Mouse (Mus musculus): ENCODE measurements around the gene Il24. TPM values are rescaled to one million over a fixed set of nuclear protein-coding genes. Genes with fewer than 3 reads are reported as not detected.

The Il24 gene
- polyA plus RNA-seq, 1 experiment from 2014 or later: not detected

DNA sequence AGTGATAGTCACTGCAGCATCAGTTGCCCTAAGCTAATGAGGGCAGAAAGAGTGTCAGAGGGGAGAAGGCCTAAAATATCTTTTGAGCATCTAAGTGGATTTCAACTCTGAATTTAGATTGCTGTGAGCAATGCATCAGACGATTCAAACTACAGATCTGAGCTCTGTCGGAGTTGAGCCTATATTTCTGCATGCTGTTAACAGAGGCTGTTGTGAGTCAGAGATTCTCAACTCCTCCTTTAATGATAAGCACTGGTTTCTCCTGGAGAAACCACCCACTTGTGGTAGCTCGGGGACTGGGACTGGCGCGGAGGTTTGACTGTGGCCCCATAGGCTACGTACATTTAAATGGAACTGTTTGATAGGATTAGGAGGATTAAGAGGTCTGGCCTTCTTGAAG lies 7.2 kb upstream of the Il24 start:
- Histone ChIP-seq H3K9me3 (ENCODE audit: low read length) (no peaks in the 10 kb centered on the region), H3K27me3 (ENCODE audit: insufficient read depth, low read length) (no peaks in the 10 kb centered on the region), H3K4me2 (ENCODE audit: low read depth, low read length) (no peak overlapping the region), H3K36me3 (replicated peaks; ENCODE audit: insufficient read depth, low read length) (no peaks in the 10 kb centered on the region), H3K4me3 (ENCODE audit: low read depth, low read length) (no peak overlapping the region), H3K9ac (replicated peaks) (no peak overlapping the region), H3K4me1 (ENCODE audit: insufficient read depth) (no peaks in the 10 kb centered on the region), H3K27ac (ENCODE audit: low read depth) (no peak overlapping the region)
- TF ChIP-seq EP300 (IDR thresholded peaks at IDR 0.05; ENCODE audit: low read depth): no peak
- TF ChIP-seq CTCF (IDR thresholded peaks at IDR 0.05; ENCODE audit: low read depth): no peak
- 68% methylated on average over 6 of the region's 6 CpGs for WGBS (ENCODE audit: insufficient replicate concordance)
- DNase-seq (no peak), ATAC-seq (no peak)

DNA sequence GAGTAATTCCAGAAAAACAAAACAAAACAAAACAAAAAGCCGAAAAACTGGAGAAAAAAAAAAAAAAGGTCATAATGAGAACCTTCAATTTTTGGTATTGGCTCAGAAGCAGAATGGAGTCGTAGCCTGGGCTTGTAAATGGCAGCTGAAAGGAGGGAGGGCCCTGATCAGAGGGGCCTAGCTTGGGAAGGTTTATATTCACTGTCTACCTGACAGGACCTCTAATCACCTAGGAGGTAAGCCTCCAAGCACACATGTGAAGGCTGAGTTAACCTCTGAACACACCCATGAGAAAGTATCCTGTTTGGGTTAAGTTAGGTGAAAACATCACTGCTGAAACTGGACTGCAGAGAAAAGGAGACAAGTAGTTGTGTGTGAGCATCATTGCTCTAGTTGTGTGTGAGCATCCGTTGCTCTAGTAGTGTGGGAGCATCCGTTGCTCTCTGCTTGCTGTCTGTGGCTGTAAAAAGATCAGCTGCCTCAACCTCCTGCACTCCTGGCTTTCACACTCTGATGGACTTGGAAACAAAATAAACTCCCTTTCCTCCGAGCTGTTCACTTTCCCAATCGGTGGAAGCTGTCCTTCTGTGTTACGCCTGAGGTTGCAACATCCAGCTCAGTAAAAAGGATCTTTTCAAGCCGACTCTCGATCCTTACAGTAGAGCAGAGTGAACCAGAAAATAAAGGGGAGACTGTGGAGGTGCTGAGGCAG lies 6.2 kb upstream of the Il24 start:
- Histone ChIP-seq H3K4me2 (ENCODE audit: low read depth, low read length) (no peak overlapping the region), H3K4me3 (ENCODE audit: low read depth, low read length) (no peak overlapping the region), H3K9me3 (ENCODE audit: low read length) (no peaks in the 10 kb centered on the region), H3K27me3 (ENCODE audit: insufficient read depth, low read length) (no peaks in the 10 kb centered on the region), H3K36me3 (replicated peaks; ENCODE audit: insufficient read depth, low read length) (no peaks in the 10 kb centered on the region), H3K9ac (replicated peaks) (no peak overlapping the region), H3K4me1 (ENCODE audit: insufficient read depth) (no peaks in the 10 kb centered on the region), H3K27ac (ENCODE audit: low read depth) (no peak overlapping the region)
- DNase-seq (no peak), ATAC-seq (no peak)
- TF ChIP-seq EP300 (IDR thresholded peaks at IDR 0.05; ENCODE audit: low read depth) (no peak), CTCF (IDR thresholded peaks at IDR 0.05; ENCODE audit: low read depth) (no peak)
- 68% methylated on average over 9 of the region's 9 CpGs for WGBS (ENCODE audit: insufficient replicate concordance)

DNA sequence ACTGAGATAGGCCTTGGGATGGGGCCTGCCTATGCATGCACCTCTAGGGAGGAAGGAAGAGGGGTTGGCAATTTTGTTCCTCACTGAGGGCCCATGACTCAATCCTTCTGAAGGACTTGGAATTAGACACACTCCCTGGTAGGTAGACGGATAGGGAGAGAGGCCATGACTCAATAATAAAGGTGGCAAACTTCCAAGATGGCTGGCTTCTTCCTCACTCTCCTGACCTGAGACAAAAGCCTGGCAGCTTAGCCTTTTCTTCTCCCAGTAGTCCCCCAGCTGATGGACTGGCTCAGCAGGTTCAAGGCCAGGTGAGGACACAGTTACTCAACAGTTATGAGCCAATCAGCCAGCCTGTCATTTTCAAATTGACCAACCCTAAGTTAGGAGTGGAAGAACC lies 5.2 kb upstream of the Il24 start:
- no peak overlapping the region for H3K4me2 ChIP-seq (ENCODE audit: low read depth, low read length)
- no peak for TF ChIP-seq EP300 (IDR thresholded peaks at IDR 0.05; ENCODE audit: low read depth)
- TF ChIP-seq CTCF (IDR thresholded peaks at IDR 0.05; ENCODE audit: low read depth): no peak
- ATAC-seq: no peak
- H3K4me3 ChIP-seq (ENCODE audit: low read depth, low read length): no peak overlapping the region
- H3K4me1 ChIP-seq (ENCODE audit: insufficient read depth): no peaks in the 10 kb centered on the region
- no peaks in the 10 kb centered on the region for H3K36me3 ChIP-seq (replicated peaks; ENCODE audit: insufficient read depth, low read length)
- no peak overlapping the region for H3K27ac ChIP-seq (ENCODE audit: low read depth)
- no peaks in the 10 kb centered on the region for H3K27me3 ChIP-seq (ENCODE audit: insufficient read depth, low read length)
- H3K9me3 ChIP-seq (ENCODE audit: low read length): no peaks in the 10 kb centered on the region
- no peak overlapping the region for H3K9ac ChIP-seq (replicated peaks)
- 67% methylated on average over 1 of the region's 1 CpGs for WGBS (ENCODE audit: insufficient replicate concordance)
- no peak for DNase-seq

DNA sequence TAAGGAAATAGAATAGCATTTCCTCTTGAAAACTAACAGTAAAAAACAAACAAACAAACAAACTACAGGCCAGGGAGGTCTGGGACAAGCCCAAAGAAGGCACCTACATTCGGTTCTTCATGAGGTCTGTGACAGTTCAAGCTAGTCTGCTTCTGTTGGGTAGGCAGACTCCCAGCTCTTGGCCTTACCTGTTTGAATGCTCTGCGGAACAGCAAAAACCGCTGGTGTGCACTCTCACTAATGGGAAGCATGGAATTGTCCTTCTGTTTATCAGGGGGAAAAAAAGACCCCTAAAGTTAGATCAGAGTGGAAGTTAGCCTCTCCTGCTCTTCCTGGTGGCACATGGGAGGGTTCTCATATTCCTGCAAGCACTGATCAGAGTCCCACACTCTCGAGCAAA lies 4.1 kb downstream of the Il24 start:
- Histone ChIP-seq H3K9me3 (ENCODE audit: low read length) (no peaks in the 10 kb centered on the region), H3K9ac (replicated peaks) (no peak overlapping the region), H3K27me3 (ENCODE audit: insufficient read depth, low read length) (peaks cover 21% of the 10 kb centered on the region), H3K4me1 (ENCODE audit: insufficient read depth) (no peaks in the 10 kb centered on the region), H3K36me3 (replicated peaks; ENCODE audit: insufficient read depth, low read length) (no peaks in the 10 kb centered on the region), H3K4me3 (ENCODE audit: low read depth, low read length) (no peak overlapping the region), H3K4me2 (ENCODE audit: low read depth, low read length) (no peak overlapping the region), H3K27ac (ENCODE audit: low read depth) (no peak overlapping the region)
- TF ChIP-seq EP300 (IDR thresholded peaks at IDR 0.05; ENCODE audit: low read depth): no peak
- TF ChIP-seq CTCF (IDR thresholded peaks at IDR 0.05; ENCODE audit: low read depth): no peak
- 77% methylated on average over 4 of the region's 4 CpGs for WGBS (ENCODE audit: insufficient replicate concordance)
- DNase-seq (no peak), ATAC-seq (no peak)

DNA sequence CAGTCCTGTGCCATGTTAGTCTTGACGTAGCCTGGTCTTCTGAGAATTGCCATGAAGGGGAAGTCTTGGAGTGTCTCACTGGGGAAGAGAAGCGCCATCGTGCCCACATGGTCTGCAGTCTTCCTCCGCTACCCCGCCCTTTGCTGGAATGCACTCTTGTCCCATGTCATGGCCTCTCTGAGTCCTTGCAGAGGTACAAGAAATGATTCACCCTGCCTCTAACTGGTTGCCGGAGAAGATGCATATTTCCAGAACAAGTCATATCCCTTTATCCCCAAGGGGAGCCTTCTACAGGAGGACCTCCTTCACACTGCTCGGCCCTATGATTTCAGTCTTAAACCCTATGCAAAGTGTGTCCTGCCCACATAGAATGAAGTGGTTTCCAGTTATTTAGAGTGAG lies 7.3 kb downstream of the Il24 start:
- H3K27me3 ChIP-seq (ENCODE audit: insufficient read depth, low read length): peaks cover 28% of the 10 kb centered on the region
- H3K9me3 ChIP-seq (ENCODE audit: low read length): no peaks in the 10 kb centered on the region
- no peak for DNase-seq

DNA sequence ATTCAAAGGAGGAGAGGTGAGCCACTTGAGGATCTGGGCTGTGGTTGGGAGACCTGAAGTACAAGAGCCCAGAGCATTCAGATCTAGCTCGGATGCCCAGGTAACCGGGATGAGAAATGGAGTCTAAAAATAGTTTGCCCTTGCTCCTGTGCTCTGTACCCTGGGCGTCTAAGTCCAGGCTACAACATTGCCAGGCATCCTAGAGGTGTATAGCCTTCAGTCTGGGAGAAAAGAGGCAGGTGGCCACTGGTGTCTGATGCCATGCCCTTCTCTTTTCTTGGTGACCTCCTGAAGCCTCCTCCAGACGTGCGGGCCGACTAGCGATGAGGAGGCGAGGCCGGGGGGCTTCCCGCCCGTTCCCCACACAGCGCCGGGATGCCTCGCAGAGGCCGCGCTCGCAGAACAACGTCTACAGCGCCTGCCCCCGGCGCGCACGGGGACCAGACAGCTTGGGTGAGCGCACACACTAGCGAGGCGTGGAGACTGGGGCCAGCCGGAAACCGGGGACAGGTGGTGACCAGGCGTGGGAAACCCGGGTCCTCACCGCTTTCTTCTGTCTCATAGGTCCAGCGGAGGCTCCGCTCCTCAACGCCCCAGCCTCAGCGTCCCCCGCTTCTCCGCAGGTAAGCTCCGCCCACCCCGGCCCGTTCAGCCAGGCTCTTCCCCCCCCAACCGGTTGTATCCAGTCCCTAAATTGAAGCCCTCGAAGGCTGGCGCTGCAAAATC lies 9.2 kb downstream of the Il24 start:
- ATAC-seq (no peak), DNase-seq (peak; percentile 33)
- Histone ChIP-seq H3K27ac (ENCODE audit: low read depth) (no peak overlapping the region), H3K4me1 (ENCODE audit: insufficient read depth) (no peaks in the 10 kb centered on the region), H3K4me3 (ENCODE audit: low read depth, low read length) (peak overlapping the region; percentile 37), H3K9ac (replicated peaks) (no peak overlapping the region), H3K36me3 (replicated peaks; ENCODE audit: insufficient read depth, low read length) (no peaks in the 10 kb centered on the region), H3K4me2 (ENCODE audit: low read depth, low read length) (peak overlapping the region; percentile 69), H3K27me3 (ENCODE audit: insufficient read depth, low read length) (peaks cover 28% of the 10 kb centered on the region), H3K9me3 (ENCODE audit: low read length) (no peaks in the 10 kb centered on the region)
- TF ChIP-seq EP300 (IDR thresholded peaks at IDR 0.05; ENCODE audit: low read depth) (no peak), CTCF (IDR thresholded peaks at IDR 0.05; ENCODE audit: low read depth) (no peak)
- 2% methylated on average over 43 of the region's 43 CpGs for WGBS (ENCODE audit: insufficient replicate concordance)

More for the DNA sequence above, 7.3 kb downstream of the Il24 start:
- no peak for ATAC-seq
- Histone ChIP-seq H3K36me3 (replicated peaks; ENCODE audit: insufficient read depth, low read length) (no peaks in the 10 kb centered on the region), H3K27ac (ENCODE audit: low read depth) (no peak overlapping the region), H3K9ac (replicated peaks) (no peak overlapping the region), H3K4me1 (ENCODE audit: insufficient read depth) (no peaks in the 10 kb centered on the region), H3K4me2 (ENCODE audit: low read depth, low read length) (no peak overlapping the region), H3K4me3 (ENCODE audit: low read depth, low read length) (no peak overlapping the region)
- no peak for TF ChIP-seq EP300 (IDR thresholded peaks at IDR 0.05; ENCODE audit: low read depth)
- TF ChIP-seq CTCF (IDR thresholded peaks at IDR 0.05; ENCODE audit: low read depth): no peak
- WGBS (ENCODE audit: insufficient replicate concordance): 83% methylated on average over 7 of the region's 7 CpGs
